Mouse (Mus musculus) layer of hippocampus, postnatal 14 days (tissue): ENCODE measurements around the gene Myo1h. TPM values are rescaled to one million over a fixed set of nuclear protein-coding genes. Genes with fewer than 3 reads are reported as not detected.
A peak's percentile ranks its signal among the peaks of the same experiment; 100 is the strongest.

Source experiments
- DNase-seq, 2 experiments: peaks; one replicate each; pipeline ENCODE4 v3.0.0; 2021 to 2022; ENCODE audit warnings: low spot score in 2 of 2, mixed read lengths in 1 of 2
- total RNA-seq, 2 experiments: library from RNA; stranded (reverse); gene quantifications; 2 replicates each; pipeline ENCODE4 v1.2.3; 2021

Gene Myo1h
- total RNA-seq, 2 experiments from 2014 or later = 0.74 to 0.98 TPM

GRCm38 (mm10) chr5:114356936-114357751 lies 68.2 kb downstream of the Myo1h start:
- peak; percentile 30 to 45 for DNase-seq

GRCm38 (mm10) chr5:114358833-114359232 lies 69.9 kb downstream of the Myo1h start:
- DNase-seq = peak; percentile 45 to 54

- DNase-seq = no peak
These were observed 70.6 kb downstream of the Myo1h start for GRCm38 (mm10) chr5:114359586-114359985.

- no peak for DNase-seq
These were observed 72.0 kb downstream of the Myo1h start for GRCm38 (mm10) chr5:114360968-114361367.

GRCm38 (mm10) chr5:114365043-114365752 lies 76.2 kb downstream of the Myo1h start:
- no peak for DNase-seq

DNA sequence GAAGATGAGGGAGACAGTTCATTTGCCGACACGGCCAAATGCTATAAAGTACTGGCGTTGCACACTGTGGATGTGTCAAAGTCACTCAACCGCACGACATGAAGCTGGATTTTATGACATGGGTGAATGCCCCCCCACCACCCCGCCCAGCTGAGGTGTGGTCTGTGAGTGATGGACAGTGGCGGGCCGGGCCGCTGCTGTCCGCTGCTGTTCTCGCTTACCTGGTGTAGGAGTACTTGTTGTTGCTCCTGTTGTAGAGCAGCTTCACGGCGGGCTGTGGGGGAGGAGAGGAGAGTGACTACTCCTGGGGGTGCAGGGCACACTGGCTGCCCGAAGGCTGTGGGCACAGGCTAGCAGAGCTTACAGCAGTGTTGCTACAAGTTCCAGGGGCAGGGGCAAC lies 79.2 kb downstream of the Myo1h start:
- no peak for DNase-seq

GRCm38 (mm10) chr5:114368803-114369496 lies 80.0 kb downstream of the Myo1h start:
- DNase-seq = no peak

GRCm38 (mm10) chr5:114369921-114370320 lies 81.0 kb downstream of the Myo1h start:
- DNase-seq = no peak

GRCm38 (mm10) chr5:114370371-114370776 lies 81.4 kb downstream of the Myo1h start:
- DNase-seq = peak in 1 of 2 experiments; percentile 39

- DNase-seq = no peak
These were observed 82.4 kb downstream of the Myo1h start for GRCm38 (mm10) chr5:114371331-114371730.

DNA sequence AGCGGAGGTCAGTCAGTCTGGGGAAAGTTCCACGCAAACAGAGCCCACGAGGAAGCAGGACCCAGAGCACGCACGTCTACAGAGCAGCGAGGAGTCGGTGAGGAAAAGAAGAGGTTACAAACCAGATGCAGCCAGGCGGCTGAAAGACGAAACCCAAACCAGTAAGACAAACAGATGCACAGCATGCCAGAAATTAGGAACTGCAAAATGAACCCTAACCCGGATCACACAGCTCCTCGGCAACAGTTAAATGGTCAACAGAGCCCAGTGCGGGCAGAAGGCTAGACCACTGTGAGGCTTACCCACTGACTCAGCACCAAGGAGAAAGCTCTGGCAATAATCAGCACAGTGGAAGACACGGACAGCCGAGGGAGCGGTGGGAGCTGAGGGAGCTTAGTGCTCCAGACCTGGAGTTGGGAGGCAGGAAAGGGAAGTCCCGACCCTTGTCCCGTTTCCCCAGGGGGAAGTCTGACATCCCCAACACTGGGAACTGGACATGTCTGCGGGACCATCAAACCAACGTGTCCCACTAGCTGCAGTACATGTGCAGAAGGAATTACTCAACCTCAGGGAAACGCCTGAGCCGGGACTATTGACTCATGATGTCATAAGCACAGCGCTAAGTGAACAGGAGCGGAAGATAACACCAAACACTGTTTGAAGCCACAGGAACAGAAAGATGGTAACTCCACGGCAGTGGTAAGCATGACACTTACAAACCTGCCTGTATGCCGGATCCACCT lies 82.9 kb downstream of the Myo1h start:
- DNase-seq = no peak

GRCm38 (mm10) chr5:114372565-114372964 lies 83.6 kb downstream of the Myo1h start:
- DNase-seq = no peak

DNA sequence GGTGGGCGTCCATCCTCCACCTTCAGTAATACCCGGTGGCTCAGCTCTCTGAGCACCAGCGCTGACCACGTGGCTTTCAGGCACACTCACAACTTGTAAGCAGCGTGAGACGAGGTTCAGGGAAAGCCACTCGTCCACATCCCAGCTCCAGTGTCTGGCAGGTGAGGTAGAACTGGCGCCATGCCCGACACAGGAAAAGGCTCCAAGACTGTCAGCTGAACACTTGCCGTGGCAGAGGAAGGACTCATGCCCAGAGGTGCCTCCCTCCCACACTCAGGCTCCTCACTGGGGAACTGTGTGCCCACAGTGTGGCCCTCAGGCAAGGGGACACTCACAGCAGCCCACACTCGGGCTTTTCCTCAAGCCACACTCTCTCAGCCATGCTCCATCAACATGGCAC lies 84.2 kb downstream of the Myo1h start:
- no peak for DNase-seq

DNA sequence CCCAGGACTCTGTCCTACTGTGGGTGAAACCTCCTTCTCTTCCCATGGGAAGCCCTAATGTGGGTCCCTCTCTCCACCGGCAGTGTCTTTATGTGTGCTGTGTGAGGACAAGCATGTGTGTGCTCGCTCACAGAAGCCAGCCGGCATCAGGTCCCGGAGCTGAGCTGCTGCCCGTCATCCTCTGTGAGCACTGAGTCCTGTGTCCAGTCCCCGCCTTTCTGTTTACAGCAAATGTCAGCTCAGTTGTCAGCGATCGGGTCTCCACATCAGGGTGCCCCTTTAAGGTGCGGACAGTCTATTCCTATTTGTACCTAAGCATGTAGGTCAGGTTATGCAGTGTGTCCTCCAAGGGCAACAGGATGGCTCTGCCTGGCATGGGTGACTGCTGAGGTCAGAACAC lies 84.6 kb downstream of the Myo1h start:
- DNase-seq = no peak

- DNase-seq = no peak
These were observed 85.6 kb downstream of the Myo1h start for GRCm38 (mm10) chr5:114374409-114375213.

DNA sequence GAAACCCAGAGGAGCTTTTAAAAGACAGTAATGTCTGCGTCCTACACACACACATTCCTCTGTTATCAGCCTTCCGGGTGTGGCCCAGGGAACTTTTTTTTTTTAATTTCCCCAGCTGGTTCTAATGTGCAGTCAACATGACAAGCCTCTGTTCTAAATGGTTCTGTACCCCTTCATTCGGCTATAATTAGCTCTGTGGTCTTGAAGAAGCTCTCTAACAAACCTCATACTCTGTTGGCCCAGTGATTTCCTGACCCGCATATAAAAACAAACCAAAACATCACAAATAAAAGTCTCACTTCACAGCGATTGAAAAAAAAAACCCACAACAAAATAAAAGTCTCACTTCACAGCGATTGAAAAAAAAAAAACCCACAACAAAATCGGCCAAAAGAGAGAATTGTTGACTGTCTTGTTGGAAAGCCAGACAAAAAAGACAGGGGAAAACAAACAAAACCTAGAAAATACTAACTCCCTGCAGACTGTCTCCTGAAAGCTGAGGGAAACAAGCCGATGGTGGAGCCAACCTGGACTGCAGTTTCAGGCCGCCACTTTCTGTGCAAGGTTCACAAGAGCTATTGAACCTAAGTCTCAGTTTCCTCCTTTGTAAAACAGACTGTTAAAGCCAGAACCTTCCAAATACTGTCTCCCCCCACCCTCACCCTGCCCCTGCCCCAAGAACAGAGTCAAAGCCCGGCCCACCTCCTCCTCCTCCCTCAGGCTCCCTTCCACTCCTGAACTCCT lies 89.4 kb downstream of the Myo1h start:
- no peak for DNase-seq

GRCm38 (mm10) chr5:114378936-114379335 lies 90.0 kb downstream of the Myo1h start:
- no peak for DNase-seq

DNA sequence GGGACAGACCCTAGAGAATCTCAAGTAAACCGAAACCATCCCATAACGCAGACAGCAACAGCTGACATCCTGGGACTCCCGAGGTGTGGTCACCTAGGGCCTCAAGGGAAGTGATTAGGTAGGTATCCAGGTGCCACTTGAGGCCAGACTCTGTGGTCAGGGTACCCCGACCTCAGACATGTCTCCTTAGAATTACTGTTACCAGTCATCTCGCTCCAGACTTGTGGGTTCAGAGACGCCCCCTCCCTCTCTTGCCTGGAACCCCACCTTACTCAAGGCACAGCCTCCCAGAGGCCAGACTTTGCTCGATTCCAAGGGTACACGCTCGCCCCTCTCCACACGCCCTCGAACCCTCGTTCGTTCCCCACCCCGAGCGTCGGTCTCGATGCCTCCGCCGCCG lies 90.8 kb downstream of the Myo1h start:
- no peak for DNase-seq

GRCm38 (mm10) chr5:114380209-114381012 lies 91.4 kb downstream of the Myo1h start, which contains the start of the genes Kctd10 and Ube3b:
Gene Kctd10 (minus strand): TSS chr5:114380508.
Gene Ube3b (plus strand): TSS chr5:114380607.
- DNase-seq = peak; percentile 84 to 87
